Comparison of ENCODE assay signal across 26 mouse cellular contexts in genomic region chr4:122980684-122981083, GRCm38 (mm10). TPM values are rescaled to one million over a fixed set of nuclear protein-coding genes. Genes with fewer than 3 reads are reported as not detected.
DNase-seq lines count a peak whose midpoint lies in the region; ATAC-seq and TF ChIP-seq lines count a peak whose summit lies in the region.
"Had no signal": no experiment of that assay in that cellular context is flagged by ENCODE, and none has a peak within 500 bp of the region (broad histone marks: within the 10 kb centered on the region; RNA-seq: fewer than 3 reads in every experiment).

No protein-coding gene starts in this region.

- no peaks in the 10 kb centered on the region for H3K9me3 ChIP-seq in heart, embryonic 11.5 days (replicated peaks; ENCODE audit: control insufficient read depth, low read length)
- H3K9me3 ChIP-seq in MEL (replicated peaks; ENCODE audit: insufficient read depth, low read length) = no peaks in the 10 kb centered on the region
- H3K9me3 ChIP-seq in intestine, embryonic 16.5 days (ENCODE audit: control insufficient read depth, low read length) = no peaks in the 10 kb centered on the region
- H3K9me3 ChIP-seq in stomach, postnatal 0 days (ENCODE audit: control insufficient read depth, low read length) = no peaks in the 10 kb centered on the region
- H3K9me3 ChIP-seq: heart, embryonic 15.5 days; hindbrain, embryonic 13.5 days; kidney, embryonic 15.5 days; midbrain, embryonic 13.5 days; neural tube, embryonic 13.5 days; stomach, embryonic 15.5 days had no signal

- TF ChIP-seq POLR2A in MEL (IDR thresholded peaks at IDR 0.05; ENCODE audit: control insufficient read depth in 1 of 2, insufficient read depth in 1 of 2, low read depth in 1 of 2, low read length in 2 of 2, poor library complexity in 1 of 2) = no peak

- H3K79me2 ChIP-seq in MEL (ENCODE audit: control insufficient read depth, insufficient read depth, low read length, poor library complexity) = no peaks in the 10 kb centered on the region

- DNase-seq in heart, postnatal 4 days = no peak
- no peak for DNase-seq in MEL (ENCODE audit: low read depth, low spot score)
- DNase-seq in stomach, postnatal 0 days (ENCODE audit: low spot score) = no peak
- DNase-seq in cerebellum, postnatal 36 days = no peak
- no peak for DNase-seq in adrenal gland, postnatal 25 days
- DNase-seq: cerebellum, adult 11 months; cerebellum, postnatal 10 days; gastrocnemius, postnatal 14 days; kidney, adult 18-20 months; kidney, postnatal 25 days; liver; lung, postnatal 36 days; thymus, adult 18-20 months; thymus, postnatal 25 days had no signal

- TF ChIP-seq CTCF in MEL (IDR thresholded peaks at IDR 0.05 in 2 of 3, conservative IDR thresholded peaks at IDR 0.05 in 1 of 3; ENCODE audit: control insufficient read depth in 1 of 3, insufficient read depth in 1 of 3, low read depth in 2 of 3, low read length in 3 of 3, poor library complexity in 1 of 3, severe bottlenecking in 1 of 3) = no peak
- no peak for TF ChIP-seq CTCF in stomach, postnatal 0 days (IDR thresholded peaks at IDR 0.05; ENCODE audit: low read depth)

- no peak overlapping the region for H3K4me2 ChIP-seq in heart, embryonic 11.5 days
- H3K4me2 ChIP-seq in intestine, embryonic 16.5 days (ENCODE audit: low read depth, low read length) = no peak overlapping the region
- H3K4me2 ChIP-seq in stomach, postnatal 0 days (replicated peaks; ENCODE audit: low read depth) = no peak overlapping the region
- H3K4me2 ChIP-seq: heart, embryonic 15.5 days; hindbrain, embryonic 13.5 days; kidney, embryonic 15.5 days; midbrain, embryonic 13.5 days; neural tube, embryonic 13.5 days; stomach, embryonic 15.5 days had no signal

- H3K4me1 ChIP-seq in heart, embryonic 11.5 days (ENCODE audit: control insufficient read depth, insufficient read depth, low read length) = peaks cover 5% of the 10 kb centered on the region
- H3K4me1 ChIP-seq in MEL (ENCODE audit: control insufficient read depth in 1 of 2, insufficient read depth in 2 of 2, low read length in 2 of 2) = 0 out of 4 replicates have a peak, but pooled peaks cover 0 to 5% of the 10 kb centered on the region in 2 experiments
- H3K4me1 ChIP-seq in intestine, embryonic 16.5 days (ENCODE audit: control insufficient read depth, insufficient read depth, low read length) = peaks cover 11% of the 10 kb centered on the region; the same call in 1 of the 2 replicates
- H3K4me1 ChIP-seq in stomach, postnatal 0 days (replicated peaks; ENCODE audit: control insufficient read depth, insufficient read depth) = peaks cover 2% of the 10 kb centered on the region; the same call in 1 of the 2 replicates
- H3K4me1 ChIP-seq: stomach, embryonic 15.5 days had no signal

- H3K36me3 ChIP-seq in heart, embryonic 11.5 days (ENCODE audit: control insufficient read depth, insufficient read depth, low read length) = no peaks in the 10 kb centered on the region
- peaks cover 0 to 2% of the 10 kb centered on the region in 2 experiments; a peak in 1 of 4 replicates for H3K36me3 ChIP-seq in MEL (ENCODE audit: control insufficient read depth in 1 of 2, insufficient read depth in 2 of 2, low read length in 2 of 2)
- no peaks in the 10 kb centered on the region for H3K36me3 ChIP-seq in intestine, embryonic 16.5 days (ENCODE audit: control insufficient read depth, insufficient read depth, low read length)
- H3K36me3 ChIP-seq in stomach, postnatal 0 days (ENCODE audit: control insufficient read depth, insufficient read depth, low read length) = no peaks in the 10 kb centered on the region
- H3K36me3 ChIP-seq: heart, embryonic 15.5 days; hindbrain, embryonic 13.5 days; kidney, embryonic 15.5 days; midbrain, embryonic 13.5 days; neural tube, embryonic 13.5 days; stomach, embryonic 15.5 days had no signal

- no peak overlapping the region for H3K27ac ChIP-seq in heart, embryonic 11.5 days (ENCODE audit: low read depth, low read length)
- no peak overlapping the region for H3K27ac ChIP-seq in MEL (ENCODE audit: control insufficient read depth, low read depth, low read length)
- peak overlapping the region; percentile 44; the same call in 1 of the 2 replicates for H3K27ac ChIP-seq in intestine, embryonic 16.5 days (ENCODE audit: low read length)
- H3K27ac ChIP-seq in stomach, postnatal 0 days (replicated peaks) = peak overlapping the region; percentile 53; the same call in 1 of the 2 replicates
- H3K27ac ChIP-seq: heart, embryonic 15.5 days; hindbrain, embryonic 13.5 days; kidney, embryonic 15.5 days; midbrain, embryonic 13.5 days; neural tube, embryonic 13.5 days; stomach, embryonic 15.5 days had no signal

- no peak for TF ChIP-seq RAD21 in MEL (IDR thresholded peaks at IDR 0.05; ENCODE audit: low read depth, low read length)

- TF ChIP-seq EP300 in MEL (IDR thresholded peaks at IDR 0.05; ENCODE audit: low read depth in 1 of 2, low read length in 2 of 2) = no peak
- TF ChIP-seq EP300 in stomach, postnatal 0 days (optimal IDR thresholded peaks at IDR 0.05) = no peak

- no peak overlapping the region for H3K4me3 ChIP-seq in heart, embryonic 11.5 days (ENCODE audit: low read depth, low read length)
- no peak overlapping the region for H3K4me3 ChIP-seq in MEL (ENCODE audit: control insufficient read depth in 1 of 2, insufficient read depth in 1 of 2, low read depth in 2 of 2, low read length in 2 of 2)
- H3K4me3 ChIP-seq in intestine, embryonic 16.5 days (ENCODE audit: low read length) = no peak overlapping the region
- no peak overlapping the region for H3K4me3 ChIP-seq in stomach, postnatal 0 days (ENCODE audit: low read depth, low read length)
- H3K4me3 ChIP-seq: heart, embryonic 15.5 days; hindbrain, embryonic 13.5 days; kidney, embryonic 15.5 days; midbrain, embryonic 13.5 days; neural tube, embryonic 13.5 days; stomach, embryonic 15.5 days had no signal

- no peak overlapping the region for H3K9ac ChIP-seq in heart, embryonic 11.5 days (ENCODE audit: low read depth, low read length)
- H3K9ac ChIP-seq in MEL (ENCODE audit: control insufficient read depth, low read depth, low read length, poor library complexity, severe bottlenecking) = no peak overlapping the region
- no peak overlapping the region for H3K9ac ChIP-seq in intestine, embryonic 16.5 days (ENCODE audit: low read depth, low read length)
- H3K9ac ChIP-seq in stomach, postnatal 0 days (ENCODE audit: low read length) = no peak overlapping the region
- H3K9ac ChIP-seq: heart, embryonic 15.5 days; hindbrain, embryonic 13.5 days; kidney, embryonic 15.5 days; midbrain, embryonic 13.5 days; neural tube, embryonic 13.5 days; stomach, embryonic 15.5 days had no signal

- H3K27me3 ChIP-seq in heart, embryonic 11.5 days (ENCODE audit: control insufficient read depth, insufficient read depth, low read length) = peaks cover 25% of the 10 kb centered on the region
- peaks cover 0 to 2% of the 10 kb centered on the region in 2 experiments; a peak in 1 of 4 replicates for H3K27me3 ChIP-seq in MEL (ENCODE audit: control insufficient read depth in 1 of 2, insufficient read depth in 2 of 2, low read length in 2 of 2)
- peaks cover 9% of the 10 kb centered on the region for H3K27me3 ChIP-seq in intestine, embryonic 16.5 days (replicated peaks; ENCODE audit: control insufficient read depth, insufficient read depth, low read length)
- H3K27me3 ChIP-seq in stomach, postnatal 0 days (ENCODE audit: control insufficient read depth, insufficient read depth, low read length) = peaks cover 3% of the 10 kb centered on the region; the same call in 1 of the 2 replicates

- 0 out of 2 replicates have a peak, but pooled peaks have one; percentile 29 for ATAC-seq in heart, embryonic 11.5 days (replicated peaks; ENCODE audit: insufficient number of reproducible peaks, low FRiP score, low TSS enrichment)
- peak; percentile 47 for ATAC-seq in intestine, embryonic 16.5 days
- peak; percentile 49; the same call in 1 of the 2 replicates for ATAC-seq in stomach, postnatal 0 days (ENCODE audit: low FRiP score, low TSS enrichment)
- ATAC-seq: forebrain, embryonic 14.5 days; midbrain, embryonic 13.5 days had no signal

- WGBS in heart, embryonic 11.5 days (ENCODE audit: insufficient replicate concordance) = 70% methylated on average over 2 of the region's 2 CpGs
- WGBS in intestine, embryonic 16.5 days = 73% methylated on average over 2 of the region's 2 CpGs
- WGBS in stomach, postnatal 0 days = 45% methylated on average over 2 of the region's 2 CpGs

TF ChIP-seq in MEL, 35 proteins besides CTCF, POLR2A, EP300 and RAD21:
- TF ChIP-seq ZNF384 (IDR thresholded peaks at IDR 0.05; ENCODE audit: low read depth, low read length) (peak; percentile 59), UBTF (IDR thresholded peaks at IDR 0.05; ENCODE audit: borderline replicate concordance, insufficient read depth, low read depth, low read length) (no peak)

RNA-seq across cellular contexts. Expression of gene Mycl, which starts 14.8 kb away (rescaled TPM):
- 1.8 and 2.1 TPM in 2 replicates for polyA plus RNA-seq in heart, embryonic 11.5 days (2014; fragmentation: Nextera tagmentation; extraction: Ambion mirVana)
- under 1 TPM; 0.14 to 0.29 TPM for total RNA-seq in heart, postnatal 4 days (2021)
- total RNA-seq in MEL (2012; rRNA removed) = not detected in 2 replicates
- not detected for polyA plus RNA-seq in MEL (2012; ENCODE audit: insufficient read depth in 1 of 2, insufficient read length in 2 of 2, low read depth in 1 of 2, low replicate concordance in 2 of 2, missing spikeins in 1 of 2)
- 5.1 and 5.3 TPM in 2 replicates for polyA plus RNA-seq in intestine, embryonic 16.5 days (2015; fragmentation: Nextera tagmentation; extraction: Ambion mirVana)
- polyA plus RNA-seq in stomach, postnatal 0 days (2015; fragmentation: Nextera tagmentation; extraction: Ambion mirVana) = 14.2 and 17.4 TPM in 2 replicates
- 1.1 and 1.2 TPM in 2 replicates for total RNA-seq in adrenal gland, postnatal 25 days (2021)

RNA-seq across cellular contexts. Expression of gene Mfsd2a, which starts 19.7 kb away (rescaled TPM):
- polyA plus RNA-seq in heart, embryonic 11.5 days (2014; fragmentation: Nextera tagmentation; extraction: Ambion mirVana) = 1.2 and 1.3 TPM in 2 replicates
- under 1 TPM; 0.14 to 0.20 TPM for total RNA-seq in heart, postnatal 4 days (2021)
- 8.4 and 14.3 TPM in 2 replicates for total RNA-seq in MEL (2012; rRNA removed)
- polyA plus RNA-seq in MEL (2012; ENCODE audit: insufficient read depth in 1 of 2, insufficient read length in 2 of 2, low read depth in 1 of 2, low replicate concordance in 2 of 2, missing spikeins in 1 of 2) = 1 to 10 TPM in 1 of 2 experiments, not detected in 1; 8.8 TPM
- polyA plus RNA-seq in intestine, embryonic 16.5 days (2015; fragmentation: Nextera tagmentation; extraction: Ambion mirVana) = 3.3 and 4.0 TPM in 2 replicates
- polyA plus RNA-seq in stomach, postnatal 0 days (2015; fragmentation: Nextera tagmentation; extraction: Ambion mirVana) = 6.8 and 7.1 TPM in 2 replicates
- total RNA-seq in adrenal gland, postnatal 25 days (2021) = 1.7 TPM in 1 of 2 replicates, not detected in the other
- total RNA-seq: granulocyte monocyte progenitor cell, adult 5-6 weeks; heart, postnatal 25 days; megakaryocyte-erythroid progenitor cell, adult 5-6 weeks had no signal

RNA-seq across cellular contexts. Expression of gene Trit1, which starts 35.7 kb away (rescaled TPM):
- polyA plus RNA-seq in heart, embryonic 11.5 days (2014; fragmentation: Nextera tagmentation; extraction: Ambion mirVana) = 13.6 and 14.4 TPM in 2 replicates
- 1 to 10 TPM; 8.9 to 9.5 TPM for total RNA-seq in heart, postnatal 4 days (2021)
- 14.9 and 19.6 TPM in 2 replicates for total RNA-seq in MEL (2012; rRNA removed)
- 10 to 100 TPM in 1 of 2 experiments, not detected in 1; 17.9 TPM for polyA plus RNA-seq in MEL (2012; ENCODE audit: insufficient read depth in 1 of 2, insufficient read length in 2 of 2, low read depth in 1 of 2, low replicate concordance in 2 of 2, missing spikeins in 1 of 2)
- polyA plus RNA-seq in intestine, embryonic 16.5 days (2015; fragmentation: Nextera tagmentation; extraction: Ambion mirVana) = 12.7 and 16.0 TPM in 2 replicates
- 11.6 and 12.0 TPM in 2 replicates for polyA plus RNA-seq in stomach, postnatal 0 days (2015; fragmentation: Nextera tagmentation; extraction: Ambion mirVana)
- total RNA-seq in adrenal gland, postnatal 25 days (2021) = 15.9 and 22.5 TPM in 2 replicates

Comparison
In these comparisons a context has a peak if more than half of its experiments do, and no peak if none do; other contexts are left out.
1. H3K27ac ChIP-seq: peak in intestine, embryonic 16.5 days (single experiment) and stomach, postnatal 0 days (single experiment); none in heart, embryonic 11.5 days (single experiment) and MEL (single experiment).
2. Peak in every context shown above with its lines, with median percentiles within 50 percentile points of each other: ATAC-seq.